Mouse (Mus musculus) lung, postnatal 0 days (tissue): ENCODE data around the gene Slc25a19.

Source experiments
- CTCF ChIP-seq: IDR thresholded peaks from 2 replicates; pipeline ENCODE4 v1.5.1; 2016; ENCODE audit warnings: antibody characterized with exemption, mild to moderate bottlenecking
- EP300 ChIP-seq: IDR thresholded peaks from 2 replicates; pipeline ENCODE4 v1.6.1; 2016; ENCODE audit warnings: antibody characterized with exemption, mild to moderate bottlenecking, control low read depth

- TF ChIP-seq EP300 (no peak), CTCF (peak; percentile 5)
Measured at GRCm38 (mm10) chr11:115603476-115604303, 24.4 kb downstream of the Slc25a19 start, which contains the start of the genes Mrps7 and Gga3.
